Mouse (Mus musculus) natural killer cell, adult 2 months (primary cell): ENCODE results near the gene Btbd35f3.
"Not testable (repeated sequence)": the region's sequence is repeated elsewhere in the genome, so short reads cannot be mapped to it uniquely, and the experiment has no call there.

Experiments
- DNase-seq, 2 experiments: peaks; one replicate each; pipeline ENCODE4 v3.0.0; 2022; ENCODE audit warnings: low spot score in 2 of 2

Gene Btbd35f3

DNA sequence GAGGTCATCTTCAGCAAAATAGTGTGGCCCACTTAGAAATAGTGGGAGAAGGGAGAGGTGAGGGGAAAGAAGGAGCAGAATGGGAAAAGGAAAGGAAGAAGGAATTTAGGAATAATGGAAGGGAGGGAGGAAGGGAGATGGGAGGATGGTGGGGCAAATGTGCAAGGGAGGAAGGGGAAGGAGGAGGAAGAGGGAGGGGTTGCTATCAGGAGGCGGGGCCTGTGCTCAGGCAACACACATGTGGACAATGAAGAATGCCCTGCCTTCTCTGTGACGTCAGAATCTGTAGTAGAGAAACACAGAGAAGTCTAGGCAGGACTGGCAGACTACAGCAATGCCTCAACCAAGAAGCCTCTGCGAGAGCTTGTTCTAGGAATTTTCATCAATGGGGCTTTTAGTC, at the start of gene Btbd35f3:
Gene Btbd35f3 (plus strand): TSS at position 301 of the 400 bp plus-strand sequence.
- DNase-seq = not testable (repeated sequence)
